Mouse (Mus musculus): ENCODE data around the gene Agpat3.

Agpat3 gene

DNA sequence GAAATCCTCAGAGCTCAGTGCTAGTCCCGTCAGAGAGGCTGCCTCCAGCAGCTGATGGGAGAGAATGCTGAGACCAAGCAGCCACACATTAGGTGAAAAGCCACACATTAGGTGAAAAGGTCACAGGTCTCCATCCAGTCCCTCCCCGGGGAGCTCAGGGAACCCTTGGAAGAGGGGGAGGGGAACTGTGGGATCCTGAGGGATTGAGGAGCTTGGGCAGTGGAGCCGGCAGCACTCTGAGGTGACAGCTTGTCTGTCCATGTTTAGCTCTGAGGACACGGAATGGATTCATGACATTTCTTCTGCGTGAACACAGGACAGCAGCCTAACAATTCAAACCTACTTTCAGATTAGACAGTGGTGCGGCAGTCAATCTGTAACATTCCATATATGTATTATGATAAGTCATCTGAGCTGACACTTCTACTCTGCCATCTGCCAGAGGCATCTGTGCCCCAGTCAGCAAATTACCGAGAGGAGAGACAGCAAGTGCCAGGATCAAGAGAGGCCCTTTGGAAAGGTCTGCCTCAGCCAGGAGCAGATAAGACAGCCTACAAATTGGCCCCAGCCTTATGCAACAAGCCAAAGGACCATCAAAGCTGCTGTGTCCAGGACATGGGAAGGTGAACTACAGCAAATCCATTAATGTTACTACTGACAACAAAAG is 28.9 kb downstream of the Agpat3 start:
- peak; percentile 91 for DNase-seq

DNA sequence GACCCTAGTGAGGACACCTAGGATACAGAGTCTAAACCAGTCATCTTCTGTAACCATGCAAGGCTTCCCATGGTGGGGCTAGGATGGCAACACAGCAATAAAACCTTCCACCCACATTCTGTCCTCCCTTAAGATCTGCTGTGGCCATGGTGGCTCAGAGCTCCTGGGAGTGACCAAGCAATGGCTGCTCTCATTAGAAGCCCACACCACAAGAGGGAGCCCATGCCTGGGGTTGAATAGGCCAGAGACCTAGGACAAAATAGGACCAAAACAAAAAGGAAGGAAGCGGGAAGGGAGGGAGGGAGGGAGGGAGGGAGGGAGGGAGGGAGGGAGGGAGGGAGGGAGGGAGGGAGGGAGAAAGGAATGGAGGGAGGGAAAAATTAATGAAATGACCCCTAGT is 29.5 kb downstream of the Agpat3 start:
- DNase-seq, result no peak

DNA sequence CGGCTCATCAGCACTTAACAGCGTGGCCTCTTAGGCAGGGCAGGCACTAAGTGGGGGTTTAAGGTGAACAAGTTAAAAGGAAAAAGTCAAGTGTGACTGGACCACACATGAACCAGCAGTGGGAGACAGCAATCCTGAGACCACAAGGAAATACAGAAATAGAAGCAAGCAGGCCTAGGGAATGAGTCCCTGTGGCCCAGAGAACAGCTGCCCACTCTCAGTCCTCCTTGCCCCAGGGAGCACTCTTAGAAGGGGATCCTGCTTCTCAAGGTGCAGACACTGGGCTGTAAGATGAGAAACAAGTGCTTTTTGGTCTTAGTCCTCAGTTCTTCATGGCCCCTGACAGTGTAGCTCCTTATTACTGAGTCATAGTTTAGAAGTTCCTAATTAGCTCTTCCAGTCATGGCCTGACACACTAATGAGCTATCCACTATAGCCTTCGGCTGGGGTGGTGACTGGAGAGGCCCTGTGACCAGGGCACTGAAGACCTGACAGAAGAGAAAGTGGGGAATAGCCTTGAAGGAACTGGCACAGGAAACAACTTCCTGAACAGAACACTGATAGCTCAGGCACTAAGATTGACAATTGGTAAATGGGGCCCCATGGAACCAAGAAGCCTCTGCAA is 31.0 kb downstream of the Agpat3 start:
- DNase-seq, result no peak

DNA sequence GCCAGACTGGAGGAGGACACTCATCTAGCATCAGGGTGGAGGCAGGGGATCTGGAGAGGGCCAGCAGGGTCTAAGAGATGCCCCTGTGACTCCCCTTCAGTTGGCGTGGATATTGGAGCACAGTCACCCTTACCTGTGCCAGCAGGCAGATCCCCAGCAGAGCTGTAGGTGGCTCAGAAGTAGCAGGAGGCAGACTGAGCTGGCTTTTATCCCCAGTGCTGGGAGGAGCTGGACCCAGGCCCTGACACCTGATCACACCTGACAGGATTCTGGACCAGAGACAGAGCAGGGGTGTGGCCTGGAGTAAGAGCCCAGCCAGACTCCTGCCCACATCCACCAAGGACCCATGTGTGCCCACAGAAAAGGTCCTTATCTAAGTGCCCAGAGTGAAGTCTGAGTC is 31.8 kb downstream of the Agpat3 start:
- DNase-seq, result peak; percentile 88

DNA sequence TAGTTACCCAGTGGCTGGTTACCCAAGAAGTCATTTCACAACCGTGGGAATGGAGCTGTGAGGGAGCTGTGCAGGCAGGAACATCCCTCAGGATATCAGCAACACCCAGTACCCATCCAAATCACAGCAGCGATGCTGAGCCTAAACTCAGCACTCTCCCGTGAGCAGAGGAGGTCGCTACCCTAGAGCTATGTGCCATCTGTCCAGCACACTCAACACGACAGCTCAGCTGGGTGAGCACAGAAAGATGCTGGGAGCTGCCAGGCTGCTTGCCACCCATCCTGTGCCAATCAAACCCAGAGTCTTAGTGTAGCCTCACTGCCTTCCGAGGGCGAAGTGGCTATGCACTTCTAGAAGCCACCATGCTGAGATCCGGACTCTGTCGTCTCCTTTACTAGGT is 32.3 kb downstream of the Agpat3 start:
- DNase-seq, result no peak

DNA sequence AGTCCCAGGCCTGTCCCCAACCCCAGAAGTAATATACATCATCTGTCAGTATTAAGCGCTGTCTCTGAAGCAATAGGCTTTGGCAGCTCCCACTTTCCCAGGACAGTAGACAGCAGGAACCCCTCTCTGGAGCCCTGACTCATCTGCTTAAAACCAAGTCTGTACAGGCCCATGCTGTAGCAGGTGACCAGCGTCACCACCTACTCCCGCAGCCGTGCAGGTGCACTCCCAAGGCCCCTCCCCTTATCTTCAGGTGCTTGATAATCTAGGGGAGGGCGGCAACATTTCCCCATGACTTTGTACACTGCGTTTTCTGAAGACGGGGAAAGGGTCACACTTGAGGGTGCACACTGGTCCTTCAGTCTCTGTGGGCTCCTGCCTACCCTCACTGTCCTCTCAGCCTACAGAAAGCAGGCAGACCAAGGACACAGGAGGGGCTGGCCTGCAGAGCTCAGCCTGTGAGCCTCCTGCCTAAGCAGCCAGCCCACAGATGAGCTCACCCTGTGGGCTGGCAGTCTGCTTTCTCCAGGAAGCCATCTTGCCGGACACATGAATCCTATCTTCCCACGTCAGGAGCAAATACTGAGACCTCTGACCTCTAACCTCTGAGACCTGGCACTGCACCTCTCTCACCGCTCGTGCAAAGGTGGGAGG is 34.9 kb downstream of the Agpat3 start:
- no peak for DNase-seq

DNA sequence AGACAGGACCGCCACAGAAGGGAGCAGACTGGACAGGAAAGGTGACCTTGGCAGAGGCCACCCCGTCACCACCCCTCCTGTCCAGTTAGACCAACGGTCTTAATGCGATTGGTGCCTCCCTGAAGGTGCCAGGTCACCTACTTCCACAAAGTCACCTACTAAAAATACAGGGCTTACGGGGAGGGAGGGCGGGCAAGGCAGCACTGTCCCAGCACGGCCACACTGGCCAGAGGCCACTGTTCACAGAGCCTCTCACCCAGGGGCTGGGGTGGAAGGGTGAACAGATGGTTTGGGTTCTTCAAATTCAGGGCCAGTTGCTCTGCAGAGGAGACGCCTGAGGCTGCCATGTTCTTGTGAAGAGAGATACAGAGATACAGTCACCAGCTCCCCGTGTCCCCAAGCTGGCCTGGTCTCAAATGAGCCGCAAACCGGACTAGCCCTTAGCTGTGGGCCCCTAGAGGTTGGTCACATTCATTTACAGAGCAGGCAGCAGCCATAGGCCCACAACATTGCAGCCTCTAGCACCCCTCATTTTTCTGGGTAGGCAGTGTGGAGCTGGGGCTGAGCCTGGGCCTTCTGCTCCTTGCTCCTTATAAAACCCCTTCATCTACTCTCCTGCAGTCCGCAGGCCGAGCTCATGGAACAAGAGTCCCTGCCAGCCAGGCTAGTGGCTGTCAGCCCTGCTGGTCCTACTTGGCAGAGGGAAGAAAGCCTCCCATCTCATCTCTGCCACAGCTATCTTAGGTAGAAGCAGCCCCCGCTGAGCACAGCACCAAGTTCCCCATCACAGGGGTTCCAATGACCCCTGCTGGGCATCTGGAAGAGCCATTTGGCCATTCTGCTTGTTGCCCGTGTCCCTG is 35.8 kb downstream of the Agpat3 start:
- DNase-seq, result peak; percentile 70

DNA sequence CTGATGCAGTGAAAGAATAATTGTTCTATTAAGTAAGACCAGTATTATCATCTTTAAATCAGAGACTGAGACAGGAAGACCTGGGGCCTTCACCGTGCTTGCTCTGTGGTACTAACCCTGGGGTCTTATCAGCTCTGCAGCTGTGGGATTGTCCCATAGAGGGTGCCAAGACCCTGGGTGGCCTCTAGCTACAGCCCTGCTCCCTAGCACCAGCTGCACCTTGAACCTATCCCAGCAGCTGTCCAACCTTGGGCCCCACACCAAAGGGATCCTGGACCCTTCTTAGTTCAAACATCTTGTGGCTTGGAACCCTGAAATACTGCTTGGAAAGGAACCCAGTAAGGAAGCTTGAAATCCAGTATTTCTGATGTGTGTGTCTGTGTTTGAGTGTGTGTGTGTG is 37.1 kb downstream of the Agpat3 start:
- DNase-seq, result no peak

DNA sequence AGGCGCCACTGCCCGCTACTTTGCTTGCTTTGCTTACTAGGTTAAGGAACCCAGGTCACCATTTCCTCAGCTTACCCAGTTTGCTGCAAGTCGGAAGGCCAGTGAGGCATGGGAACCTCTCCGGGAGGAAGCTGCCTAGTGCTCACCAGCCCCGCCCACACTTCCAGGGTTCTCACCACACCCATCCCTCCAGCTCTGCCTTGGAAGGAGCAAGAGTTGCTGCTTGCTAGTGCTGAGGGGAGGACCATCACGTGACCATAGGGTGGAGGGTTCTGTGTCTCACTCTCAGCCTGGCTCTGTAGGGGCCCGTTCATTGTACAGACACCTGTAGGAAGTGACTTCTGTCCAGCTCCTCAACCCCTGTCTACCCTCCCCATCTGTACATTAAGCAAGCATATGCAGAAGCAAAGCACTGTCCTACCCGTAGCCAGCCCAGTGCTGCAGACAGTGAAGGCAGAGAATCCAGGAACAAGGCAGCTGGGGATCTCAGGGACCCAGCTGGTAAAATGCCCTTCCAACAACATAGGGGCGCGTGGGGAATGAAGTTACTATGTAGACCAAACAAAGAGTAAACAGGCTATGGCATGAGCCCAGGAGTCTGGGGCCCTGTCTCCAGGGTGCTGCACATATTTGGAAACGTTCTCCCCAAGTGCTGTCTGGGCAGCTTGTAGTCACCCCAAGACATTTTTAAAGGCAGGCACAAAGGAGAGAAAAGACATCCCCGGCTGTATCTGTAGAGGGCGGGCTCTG is 40.2 kb downstream of the Agpat3 start:
- DNase-seq, result no peak

DNA sequence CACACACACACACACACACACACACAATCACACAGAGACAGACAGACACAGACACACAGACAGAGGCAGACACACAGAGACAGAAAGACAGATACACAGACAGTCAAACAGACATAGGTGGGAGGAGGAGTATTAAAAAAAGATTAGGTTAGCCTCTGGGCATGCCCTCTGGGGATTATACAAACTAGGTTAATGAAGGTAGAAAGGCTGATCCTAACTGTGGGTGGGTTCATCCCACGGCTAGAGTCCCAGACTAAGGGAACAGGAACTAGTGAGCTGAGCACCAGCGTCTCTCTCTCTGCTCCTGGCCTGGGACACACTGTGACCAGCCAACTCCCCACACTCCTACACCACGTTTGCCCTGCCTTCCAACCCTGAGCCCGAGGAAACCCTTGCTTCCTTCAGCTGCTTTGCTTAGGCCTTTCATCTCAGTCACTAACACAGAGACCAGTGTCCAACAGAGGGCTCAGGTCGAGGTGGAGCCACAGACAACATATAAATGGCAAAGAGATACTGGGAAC is 41.5 kb downstream of the Agpat3 start:
- DNase-seq, result no peak

DNA sequence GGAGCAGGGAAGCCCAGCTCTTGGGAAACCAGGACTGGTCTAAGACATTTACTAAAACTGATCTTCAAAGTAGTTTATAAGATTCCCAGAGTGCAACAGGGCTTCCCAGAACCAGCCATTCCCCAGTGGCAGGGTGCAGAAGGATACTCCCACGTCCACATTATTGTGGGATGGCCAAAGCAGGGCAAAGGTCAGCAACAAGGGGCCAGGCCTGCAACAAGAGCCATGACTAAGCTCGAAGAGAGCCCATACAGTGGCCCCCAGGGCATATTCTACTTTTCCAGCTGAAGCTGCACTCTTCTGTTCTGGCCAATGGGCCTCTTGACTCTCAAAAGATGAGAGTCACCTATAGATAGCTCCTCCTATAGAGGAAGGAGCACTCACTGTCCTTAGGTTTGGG is 43.7 kb downstream of the Agpat3 start:
- DNase-seq, result no peak

DNA sequence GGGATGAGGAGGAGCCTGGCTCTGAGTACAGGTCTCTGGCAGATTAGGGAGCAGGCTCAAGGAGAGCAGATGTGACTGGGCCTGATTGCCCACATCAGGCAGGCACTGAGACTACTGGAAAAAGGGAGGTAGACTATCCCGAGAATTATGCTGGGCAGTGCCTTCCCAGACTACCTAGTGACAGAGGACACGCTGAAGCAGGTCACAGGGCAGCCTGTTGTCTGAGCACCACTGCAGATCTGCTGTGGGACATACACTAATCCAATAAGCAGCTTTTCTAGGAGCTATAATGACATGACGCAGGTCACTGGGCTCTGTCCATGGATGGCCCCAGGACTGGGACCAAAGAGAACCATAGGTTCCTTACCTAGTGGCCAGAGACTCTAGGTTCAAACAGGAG is 44.9 kb downstream of the Agpat3 start:
- DNase-seq, result no peak

DNA sequence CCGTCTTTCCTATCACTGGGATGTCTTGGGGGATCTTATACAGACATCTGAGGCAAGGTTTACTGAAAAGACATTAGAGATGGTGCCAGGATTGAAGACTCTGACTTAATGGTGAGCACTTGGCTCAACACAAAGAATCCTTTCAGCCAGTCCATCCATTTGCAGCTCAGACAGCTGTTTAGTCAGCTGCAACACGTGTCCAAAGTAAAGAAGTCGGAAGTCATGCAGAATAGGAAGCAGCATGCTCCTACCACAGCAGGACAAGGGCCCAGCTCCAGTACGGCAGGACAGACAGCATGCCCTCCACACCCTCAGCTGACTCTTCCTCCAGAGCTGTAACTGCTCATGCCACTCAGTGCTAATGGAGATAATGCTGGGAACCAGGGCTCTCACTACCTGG is 46.3 kb downstream of the Agpat3 start:
- no peak for DNase-seq

DNA sequence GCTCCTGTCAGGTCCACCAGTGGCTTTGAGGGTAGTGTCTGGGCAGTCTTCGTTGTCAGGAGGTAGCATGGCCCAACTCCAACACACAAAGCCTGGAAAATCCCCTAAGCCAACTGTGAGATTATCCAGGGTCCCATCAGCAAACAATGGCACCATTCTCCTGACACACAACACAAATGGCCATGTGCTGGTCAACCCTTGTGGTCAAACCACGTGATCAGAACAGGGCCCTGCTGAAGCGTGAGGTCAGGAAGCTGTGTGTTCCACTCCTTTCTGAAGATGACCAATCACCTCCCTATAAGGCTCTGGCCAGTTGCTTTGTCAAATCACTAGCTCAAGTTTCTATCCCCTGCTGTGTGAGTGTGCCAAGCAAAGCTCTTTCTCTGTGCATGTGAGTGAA is 47.3 kb downstream of the Agpat3 start:
- no peak for DNase-seq

DNA sequence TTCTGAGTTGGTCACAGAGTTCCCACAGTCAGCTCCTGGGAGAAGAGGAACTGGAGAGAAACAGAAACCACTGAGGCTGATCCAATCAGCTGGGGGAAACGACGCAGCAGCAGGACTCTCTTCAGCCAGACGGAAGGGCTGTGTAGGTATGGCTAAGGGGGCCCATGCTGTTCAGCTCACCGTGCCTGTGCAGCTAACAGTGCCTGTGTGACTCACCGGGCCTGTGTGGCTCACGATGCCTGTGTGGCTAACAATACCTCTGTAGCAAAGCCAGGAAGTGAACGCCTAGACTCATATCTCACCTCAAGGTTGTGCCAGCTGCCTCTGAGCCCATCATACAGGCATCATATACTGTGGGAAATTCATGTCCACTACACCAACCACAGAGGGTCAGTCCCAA is 48.6 kb downstream of the Agpat3 start:
- no peak for DNase-seq

DNA sequence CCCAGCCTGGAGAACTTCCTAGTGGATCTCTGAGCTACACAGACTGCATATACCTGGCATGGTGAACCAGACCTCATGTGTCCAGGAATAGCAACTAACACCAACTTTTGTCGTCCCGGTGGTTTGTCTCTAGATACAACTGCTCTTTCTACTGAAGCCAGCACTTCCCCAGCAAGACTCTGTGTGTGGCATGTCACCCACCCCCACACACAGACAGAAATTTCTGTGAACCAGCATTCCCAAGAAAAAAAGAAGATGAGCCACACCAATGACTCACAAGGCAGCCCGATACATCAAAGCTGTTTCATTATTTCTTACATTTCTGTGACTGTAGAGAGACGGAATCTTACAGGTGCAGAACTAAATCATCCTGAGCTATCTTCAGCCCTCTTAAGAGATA is 52.2 kb downstream of the Agpat3 start:
- DNase-seq, result no peak

DNA sequence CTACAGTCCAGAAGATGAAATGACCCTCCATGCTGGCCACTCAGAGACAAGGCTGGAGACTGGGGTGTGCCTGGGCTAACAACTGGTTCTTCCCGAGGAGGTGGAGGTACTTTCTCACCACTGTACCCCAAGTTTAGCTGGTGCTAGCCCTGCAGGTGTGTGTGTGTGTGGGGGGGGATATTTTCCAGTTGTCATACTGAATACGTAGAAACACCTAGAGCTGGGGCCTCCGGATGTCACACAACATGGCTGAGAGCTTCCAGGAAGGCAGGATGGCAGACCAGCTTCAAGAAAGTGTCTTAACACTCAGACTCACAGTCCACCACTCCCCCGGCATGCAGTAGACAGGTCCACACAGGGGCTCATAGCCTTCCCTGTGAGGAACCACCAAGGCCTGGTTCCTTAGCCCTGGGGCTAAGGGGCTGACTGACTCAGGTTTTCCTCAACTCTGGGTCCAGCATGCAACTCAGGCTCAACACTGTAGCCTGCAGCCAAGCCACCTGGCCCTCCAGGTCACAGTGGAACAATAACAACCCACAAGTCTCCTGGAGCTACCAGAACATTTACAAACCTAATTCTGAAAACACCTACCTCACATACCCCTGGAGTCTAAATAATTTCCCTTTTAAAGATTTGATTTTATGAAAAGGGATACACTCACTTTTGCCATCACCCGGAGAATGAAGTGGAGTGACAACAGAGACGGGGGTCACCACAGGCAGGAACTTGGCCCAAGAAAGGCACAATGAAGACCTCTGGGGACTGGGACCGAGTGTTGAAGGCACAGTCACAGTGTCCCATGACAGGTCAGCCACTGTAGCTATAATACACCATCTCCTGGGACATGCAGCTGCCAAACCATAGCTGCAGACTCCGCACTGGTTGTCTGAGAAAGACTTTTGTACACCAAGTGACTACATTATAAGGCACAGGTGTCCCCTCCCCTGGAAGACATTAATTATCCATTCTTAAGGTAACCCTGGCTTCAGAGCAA is 53.3 kb downstream of the Agpat3 start:
- no peak for DNase-seq

DNA sequence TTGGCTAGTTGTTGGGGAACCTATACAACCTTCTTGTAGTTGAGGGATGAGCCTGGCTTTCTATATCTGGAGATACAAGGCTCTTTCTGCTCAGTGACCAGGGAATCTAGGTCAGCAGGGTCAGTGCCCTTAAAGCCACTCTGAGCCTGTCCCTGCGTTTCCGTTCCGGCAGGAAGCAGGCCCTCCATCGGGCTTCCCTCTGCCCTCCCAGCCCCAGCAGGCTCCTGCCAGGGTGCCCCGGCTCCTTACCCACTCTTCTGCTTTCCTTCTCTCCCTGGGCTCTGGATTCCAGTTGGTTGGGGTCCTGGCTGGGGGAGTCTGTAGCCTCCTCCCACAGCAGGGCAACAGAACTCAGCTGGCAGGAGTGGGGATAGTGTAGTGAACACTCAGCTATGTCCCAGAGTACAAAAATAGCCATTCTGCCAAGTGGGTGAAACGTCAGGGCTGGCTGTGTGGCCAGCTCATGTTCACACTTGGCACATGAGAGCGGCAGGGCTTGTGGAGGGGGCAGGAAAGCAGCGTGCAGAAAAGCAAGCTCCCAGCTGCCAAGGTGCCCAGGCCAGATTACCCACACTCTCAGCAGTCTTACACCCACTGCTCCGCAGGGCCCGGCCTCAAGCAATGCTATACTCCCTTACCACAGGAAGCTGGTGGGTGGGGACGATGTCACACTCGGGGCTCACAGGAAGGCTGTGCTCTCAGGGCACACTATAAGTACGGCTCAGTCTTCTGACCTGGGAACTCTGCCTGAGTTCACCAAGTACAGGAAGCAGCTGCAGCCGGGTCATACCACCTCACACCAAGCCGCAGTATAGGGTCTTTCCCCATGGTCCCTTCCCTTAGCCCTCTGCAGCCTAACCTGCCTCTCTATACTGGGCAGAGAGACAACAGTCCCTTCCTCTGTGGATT is 54.5 kb downstream of the Agpat3 start:
- DNase-seq, result peak; percentile 83

DNA sequence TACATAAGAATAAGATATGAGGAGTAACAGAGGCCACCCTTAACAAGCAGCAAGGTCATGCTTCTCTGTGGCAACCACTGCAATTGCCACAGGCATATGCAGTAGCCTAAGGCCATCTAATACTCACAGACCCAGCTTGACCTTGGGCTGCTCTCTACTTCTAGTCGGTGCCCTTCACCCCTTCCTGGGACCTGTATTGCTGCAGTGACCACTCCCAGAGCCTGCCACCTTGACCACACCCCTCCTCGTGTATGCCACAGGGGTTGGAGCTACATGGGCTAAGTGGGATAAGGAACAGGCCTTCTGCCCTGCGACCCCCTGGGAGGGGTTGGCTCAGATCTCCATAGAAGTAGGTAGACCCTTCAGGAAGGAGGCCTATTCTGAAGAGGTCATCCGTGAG is 55.3 kb downstream of the Agpat3 start:
- DNase-seq, result no peak

DNA sequence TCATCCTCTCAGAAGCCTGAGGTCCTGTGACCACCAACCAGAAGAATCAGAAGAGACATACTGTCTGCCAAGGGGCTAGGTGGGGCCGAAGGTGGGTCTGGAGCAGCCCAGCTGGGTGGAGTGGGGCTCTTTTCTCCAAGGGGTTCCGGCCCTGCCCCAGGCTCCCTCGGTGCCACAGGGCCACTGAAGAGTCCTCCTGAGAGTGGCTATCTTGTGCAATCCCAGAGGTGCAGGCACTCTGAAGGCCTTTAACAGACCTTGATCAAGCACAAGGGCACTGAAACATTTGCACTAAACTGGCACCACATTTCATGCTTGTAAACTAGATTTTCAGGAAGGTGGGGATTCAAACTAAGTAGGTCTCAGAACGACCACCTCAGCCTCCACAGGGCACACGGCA is 55.9 kb downstream of the Agpat3 start:
- DNase-seq, result no peak
